Mouse (Mus musculus): ENCODE data around the gene Snx5.

Snx5 gene

DNA sequence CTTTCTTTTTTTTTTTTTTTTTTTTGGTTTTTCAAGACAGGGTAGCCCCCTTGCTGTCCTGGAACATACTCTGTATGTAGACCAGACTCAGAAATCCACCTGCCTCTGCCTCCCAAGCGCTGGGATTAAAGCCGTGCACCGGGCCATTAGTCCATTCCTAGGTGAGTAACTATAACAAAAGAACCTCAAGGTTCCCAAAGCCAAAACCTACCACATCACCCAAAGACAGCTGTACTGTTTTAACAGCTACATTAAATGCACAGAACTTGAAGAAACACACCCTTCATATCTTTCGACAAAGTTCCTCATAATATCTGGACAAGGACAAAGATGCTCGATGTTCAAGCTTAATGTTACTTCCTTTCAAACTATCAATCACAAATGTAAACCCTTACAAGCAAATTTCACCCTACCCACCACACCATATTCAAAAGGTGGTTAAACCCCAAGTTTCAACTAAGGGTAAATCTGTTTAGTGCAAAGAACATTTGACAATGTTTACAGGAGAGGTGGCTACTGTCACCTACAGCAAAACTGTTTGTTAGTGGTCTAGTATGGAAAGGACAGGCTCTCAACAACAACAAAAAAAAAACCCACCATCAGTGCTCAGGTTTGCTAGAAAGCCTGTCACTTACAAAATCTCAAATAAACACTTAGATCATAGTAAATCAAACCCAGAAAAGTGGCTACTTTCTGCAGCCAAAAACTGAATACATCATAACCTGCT, 3.5 kb downstream of the Snx5 start:
- no peak for DNase-seq

DNA sequence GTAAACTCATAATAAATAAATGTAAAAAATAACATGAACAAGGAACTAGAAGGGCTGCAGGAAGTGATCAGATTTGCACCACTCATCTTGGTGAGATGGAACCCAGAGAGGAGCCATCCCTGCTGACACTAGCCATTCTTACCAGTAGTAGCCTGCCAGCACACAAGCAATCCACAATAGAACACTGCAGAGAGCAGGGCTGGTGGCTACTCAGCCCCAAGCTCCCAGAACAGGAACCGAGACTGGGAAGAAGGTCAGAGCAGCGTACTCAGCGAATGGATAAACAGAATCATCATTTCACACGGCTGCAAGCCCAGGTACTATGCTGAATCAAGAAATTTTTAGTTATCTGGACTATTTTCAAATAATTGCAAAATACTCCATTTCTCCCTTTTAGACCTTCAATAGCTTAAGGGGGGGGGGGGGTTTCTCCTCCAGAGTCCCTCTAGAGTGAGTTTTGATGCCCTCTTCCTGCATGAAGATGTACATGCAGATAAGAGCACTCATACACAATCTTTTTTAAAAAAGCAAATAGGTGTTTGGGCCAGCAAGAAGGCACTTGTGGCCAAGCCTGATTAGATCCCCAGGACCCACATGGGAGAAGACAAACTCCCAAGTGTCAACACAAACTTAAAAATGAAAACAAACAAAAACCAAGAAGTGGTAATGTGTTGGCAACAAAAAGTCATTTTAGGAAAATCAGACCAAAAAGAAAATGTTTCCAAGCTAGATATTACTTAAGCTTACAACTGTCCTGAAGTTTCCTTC, 4.6 kb downstream of the Snx5 start:
- no peak for DNase-seq

DNA sequence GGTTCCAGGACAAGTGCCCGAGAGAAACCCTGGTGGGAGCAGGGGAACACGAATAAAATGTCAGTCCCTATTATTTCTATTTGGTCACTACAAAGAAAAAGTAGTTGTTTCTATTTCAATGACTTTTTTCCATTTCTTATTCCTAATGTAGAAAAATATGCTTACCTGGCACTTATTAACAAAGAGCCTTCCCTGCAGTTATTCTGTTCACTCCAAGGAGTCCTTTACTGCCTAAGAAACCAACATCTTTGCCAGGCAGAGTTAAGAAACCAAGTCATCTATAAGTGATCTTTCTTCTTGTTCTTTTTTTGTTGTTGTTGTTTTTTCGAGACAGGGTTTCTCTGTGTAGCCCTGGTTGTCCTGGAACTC, 5.6 kb downstream of the Snx5 start:
- no peak for DNase-seq

DNA sequence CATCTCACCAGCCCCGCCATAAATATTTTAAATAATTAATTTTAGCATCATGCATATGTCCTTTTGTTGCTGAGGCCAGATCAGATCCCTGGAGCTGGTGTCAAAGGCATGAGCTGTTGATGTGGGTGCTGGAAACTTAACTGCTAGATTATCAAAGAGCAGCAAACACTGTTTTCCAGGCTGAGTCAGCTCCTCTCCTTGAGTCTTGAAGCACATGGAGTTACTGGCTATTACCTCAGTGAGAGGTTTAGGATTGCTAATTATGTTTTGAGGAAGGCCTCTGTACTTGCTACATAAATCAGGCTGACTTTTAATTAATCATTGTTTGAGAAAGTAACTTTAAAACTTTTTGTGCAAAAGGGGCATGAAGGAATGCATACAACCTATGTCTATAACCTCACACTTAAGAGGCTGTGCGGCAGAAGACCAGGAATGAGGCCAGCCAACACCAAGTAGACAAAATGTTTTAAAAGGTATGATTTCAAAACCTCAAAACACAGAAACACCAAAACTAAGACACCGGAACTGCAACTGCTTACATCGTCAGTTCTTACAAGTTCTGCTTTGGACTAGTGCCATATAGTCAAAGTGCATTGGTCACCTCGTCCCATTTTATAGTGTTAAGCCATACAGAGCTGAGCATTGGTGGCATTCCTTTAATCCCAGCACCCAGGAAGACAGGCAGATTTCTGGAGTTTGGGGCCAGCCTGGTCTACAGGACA, 6.1 kb downstream of the Snx5 start:
- DNase-seq, result no peak

DNA sequence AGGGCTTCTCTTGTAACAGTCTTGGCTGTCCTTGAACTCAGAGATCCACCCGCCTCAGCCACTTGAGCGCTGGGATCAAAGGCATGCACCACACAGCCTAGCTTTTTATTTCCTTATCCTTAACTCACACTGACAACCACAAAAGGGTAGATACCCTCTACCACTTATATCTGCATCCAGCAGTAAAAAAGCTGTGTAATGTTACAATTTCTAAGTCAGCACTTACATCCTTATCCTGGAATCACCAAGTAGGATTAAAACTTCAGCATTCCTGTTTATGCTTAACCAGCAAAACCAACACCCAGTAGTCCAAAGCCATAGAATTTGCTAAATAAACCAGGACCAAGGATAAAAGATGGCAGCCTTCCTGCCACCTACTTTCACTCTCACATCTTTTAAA, 7.9 kb downstream of the Snx5 start:
- no peak for DNase-seq

DNA sequence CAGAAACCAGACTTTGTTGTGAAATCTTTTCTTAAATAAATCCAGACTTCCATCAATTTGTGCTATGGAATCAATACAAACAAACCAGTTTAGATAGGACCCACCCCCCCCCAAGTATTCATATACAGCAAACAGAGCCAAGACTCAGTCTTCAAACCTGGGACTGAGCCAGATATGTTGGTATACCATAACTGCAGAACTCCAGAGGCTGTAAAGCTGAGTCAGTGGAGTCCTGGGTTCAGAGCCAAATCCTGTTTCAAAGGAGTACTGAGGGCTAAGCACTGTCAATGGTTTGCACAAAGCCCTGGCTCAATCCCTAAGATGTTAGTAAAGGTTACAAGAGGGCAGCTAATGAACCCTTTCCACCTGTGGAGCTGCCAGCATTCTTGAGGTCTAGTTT, 20.6 kb downstream of the Snx5 start:
- no peak for DNase-seq

DNA sequence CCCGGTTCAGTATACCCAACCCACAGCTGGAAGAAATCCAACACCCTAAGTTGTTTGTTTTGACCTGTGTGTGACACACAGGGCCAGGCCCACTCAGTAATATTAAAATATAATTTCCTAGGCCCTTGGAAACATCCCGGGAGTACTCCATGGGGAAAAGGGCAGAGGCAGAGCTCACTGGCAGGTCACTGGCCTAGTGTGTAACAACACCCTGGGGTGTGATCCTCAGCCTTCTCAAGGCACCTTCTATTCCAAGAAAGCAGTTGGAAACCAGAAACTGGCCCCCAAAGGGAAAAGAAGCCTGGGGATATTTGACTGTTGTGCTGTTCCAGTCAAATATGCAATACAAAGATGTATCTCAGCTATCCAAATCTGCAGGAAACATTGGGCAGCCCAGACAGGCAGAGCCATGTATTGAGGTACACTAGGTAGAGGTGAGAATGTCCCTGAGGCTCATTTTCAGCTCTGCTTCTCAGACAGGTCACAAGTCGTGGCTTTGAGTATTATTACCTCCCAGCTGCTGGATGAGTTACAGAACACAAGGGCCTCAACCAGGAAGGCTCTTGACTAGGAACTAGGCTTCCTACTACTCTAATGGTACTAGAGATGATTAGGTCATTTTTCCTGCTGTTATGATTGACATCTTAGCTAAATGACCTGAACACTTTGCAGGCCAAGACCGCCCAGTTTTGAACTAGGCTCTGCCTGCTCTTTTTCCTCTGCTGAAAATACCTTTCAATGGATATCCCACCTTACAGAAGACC, 21.9 kb downstream of the Snx5 start:
- DNase-seq, result no peak

DNA sequence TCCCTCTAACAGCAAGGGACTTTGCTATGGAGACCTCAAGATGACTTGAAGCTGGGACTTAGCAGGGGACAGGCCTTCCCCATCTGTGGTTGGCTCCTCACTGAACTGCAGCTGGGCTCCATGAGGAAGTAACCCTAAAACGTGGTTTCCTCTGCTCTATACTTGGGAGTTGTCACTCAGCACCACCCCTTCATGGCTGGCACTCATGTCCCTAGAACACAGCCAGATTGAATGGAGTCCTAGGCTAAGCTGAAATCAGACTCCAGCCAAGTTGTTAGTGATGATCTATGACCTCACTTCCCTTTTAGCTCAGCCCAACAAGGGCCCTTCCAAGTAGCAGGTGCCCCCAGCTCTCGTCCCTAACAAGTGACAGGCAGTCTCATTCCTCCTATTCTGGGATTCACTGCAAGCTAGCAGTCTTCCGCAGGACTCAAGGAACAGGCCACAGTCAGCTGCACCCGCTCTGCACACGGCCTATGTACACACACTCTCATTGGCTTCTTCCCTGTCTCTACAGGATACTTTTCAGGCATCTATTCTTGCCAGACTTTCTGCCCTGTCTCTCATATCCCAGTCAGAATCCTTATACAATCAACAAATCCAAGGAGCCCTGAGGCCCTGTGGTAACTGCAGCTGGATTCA, 23.2 kb downstream of the Snx5 start:
- DNase-seq, result no peak

DNA sequence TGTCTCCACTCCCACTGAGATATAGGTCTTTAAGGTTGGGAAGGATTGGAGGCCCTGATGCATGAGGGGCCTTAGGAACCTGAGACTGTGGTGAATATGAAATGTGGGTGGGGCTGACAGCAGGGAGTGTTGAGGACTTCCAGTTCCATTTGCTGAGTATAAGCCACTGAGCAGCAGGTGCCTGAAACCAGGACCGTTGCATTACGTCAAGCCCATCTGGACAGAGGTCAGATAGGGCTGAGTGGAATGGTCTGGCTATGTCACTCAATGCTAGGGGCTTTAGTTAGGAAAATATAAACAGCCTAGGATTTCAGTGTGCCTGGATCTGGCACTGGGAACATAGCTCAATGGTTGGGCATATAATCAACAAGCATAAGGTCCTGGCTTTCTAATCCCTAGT, 24.4 kb downstream of the Snx5 start:
- no peak for DNase-seq

DNA sequence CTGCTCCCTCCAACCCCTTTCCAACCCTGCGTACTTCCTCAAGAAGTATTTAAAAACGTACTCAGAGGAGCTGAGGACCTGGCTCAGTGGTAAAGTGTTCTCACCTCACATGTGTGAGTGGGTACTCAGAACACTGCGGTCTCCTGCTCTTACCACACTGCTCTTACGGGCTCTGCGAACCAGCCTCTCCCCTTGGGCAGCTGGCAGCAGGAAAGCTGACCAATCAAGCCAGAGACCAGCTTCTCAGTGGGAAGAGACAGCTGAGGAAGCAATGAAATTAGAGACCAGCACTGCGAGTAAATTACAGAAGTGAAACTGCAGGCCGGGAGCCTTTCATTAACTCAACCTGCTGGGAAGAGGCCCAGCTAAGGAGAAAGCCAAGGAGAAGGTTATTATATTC, 25.2 kb downstream of the Snx5 start:
- no peak for DNase-seq

DNA sequence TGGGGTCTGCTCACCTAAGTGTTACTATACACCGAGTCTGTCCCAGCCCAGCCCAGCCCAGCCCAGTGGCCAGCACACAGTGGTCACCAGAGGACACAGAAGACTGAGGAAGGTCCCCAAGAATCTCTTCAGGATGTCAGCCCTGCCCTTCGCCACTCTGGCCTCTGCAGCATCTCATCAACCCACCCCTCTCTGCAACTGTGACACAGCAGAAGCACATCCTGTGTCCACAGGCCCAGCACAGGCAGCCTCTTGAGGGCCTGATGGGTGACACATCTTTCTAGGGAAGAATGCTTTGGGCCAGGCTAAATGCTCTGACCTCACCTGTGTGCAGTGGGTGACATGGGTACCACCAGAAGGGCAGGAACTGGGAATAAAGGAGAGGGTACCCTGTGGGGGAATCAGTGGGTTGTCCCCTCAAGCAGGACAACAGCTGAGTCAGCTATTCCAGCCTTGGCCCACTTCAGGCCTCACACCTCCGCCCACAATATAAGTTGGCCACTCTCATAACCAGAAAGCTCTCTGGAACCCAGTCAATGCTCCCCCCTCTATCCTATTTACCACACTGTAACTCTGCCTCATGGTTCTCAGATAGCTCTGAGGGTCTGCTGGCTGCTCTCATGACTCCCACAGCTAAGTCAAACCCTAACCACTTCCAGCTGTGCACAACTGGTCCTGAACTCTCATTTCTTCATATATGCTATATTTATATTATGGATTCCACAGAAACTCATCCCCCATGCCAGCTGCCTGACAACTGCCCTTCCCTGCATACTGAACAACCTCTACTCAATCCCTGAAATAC, 30.4 kb downstream of the Snx5 start:
- DNase-seq, result no peak

DNA sequence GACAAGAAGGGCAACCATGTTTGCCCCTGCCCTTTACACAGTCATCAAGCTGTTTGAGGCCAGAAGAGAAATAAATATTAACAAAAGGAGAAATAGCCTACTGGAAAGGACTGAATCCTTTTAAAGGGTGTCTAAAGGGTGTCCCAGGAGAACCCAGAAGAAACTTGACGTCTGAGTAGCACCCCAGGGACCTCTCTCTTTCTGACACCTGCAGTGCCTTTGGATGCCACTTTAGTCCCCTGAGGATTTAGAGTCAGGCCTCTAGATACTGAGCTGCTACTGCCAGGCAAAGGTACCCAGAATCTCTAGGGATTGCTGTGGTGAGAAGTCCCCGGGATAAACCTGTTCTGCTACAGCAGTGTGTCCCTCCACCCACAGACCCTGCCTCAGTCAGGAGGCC, 31.4 kb downstream of the Snx5 start:
- no peak for DNase-seq

DNA sequence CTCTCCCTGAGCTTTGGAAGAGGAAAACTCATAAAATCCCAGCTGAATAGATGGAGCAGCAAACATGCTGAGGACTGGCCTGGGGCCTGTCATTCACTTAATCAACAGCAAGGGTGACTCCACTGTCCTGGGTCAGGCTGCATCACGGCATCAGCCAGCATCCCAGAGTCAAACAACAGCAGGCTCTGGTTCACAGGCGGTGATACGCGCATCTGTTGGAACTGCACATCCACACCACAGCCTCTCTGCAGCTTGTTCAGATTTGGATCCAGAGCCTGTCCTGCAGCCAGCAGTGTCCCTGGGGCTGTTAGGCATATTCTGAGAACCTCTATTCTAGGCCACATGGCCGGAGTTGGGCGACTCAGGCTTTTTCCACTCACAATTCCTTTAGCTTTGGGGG, 32.4 kb downstream of the Snx5 start:
- no peak for DNase-seq

DNA sequence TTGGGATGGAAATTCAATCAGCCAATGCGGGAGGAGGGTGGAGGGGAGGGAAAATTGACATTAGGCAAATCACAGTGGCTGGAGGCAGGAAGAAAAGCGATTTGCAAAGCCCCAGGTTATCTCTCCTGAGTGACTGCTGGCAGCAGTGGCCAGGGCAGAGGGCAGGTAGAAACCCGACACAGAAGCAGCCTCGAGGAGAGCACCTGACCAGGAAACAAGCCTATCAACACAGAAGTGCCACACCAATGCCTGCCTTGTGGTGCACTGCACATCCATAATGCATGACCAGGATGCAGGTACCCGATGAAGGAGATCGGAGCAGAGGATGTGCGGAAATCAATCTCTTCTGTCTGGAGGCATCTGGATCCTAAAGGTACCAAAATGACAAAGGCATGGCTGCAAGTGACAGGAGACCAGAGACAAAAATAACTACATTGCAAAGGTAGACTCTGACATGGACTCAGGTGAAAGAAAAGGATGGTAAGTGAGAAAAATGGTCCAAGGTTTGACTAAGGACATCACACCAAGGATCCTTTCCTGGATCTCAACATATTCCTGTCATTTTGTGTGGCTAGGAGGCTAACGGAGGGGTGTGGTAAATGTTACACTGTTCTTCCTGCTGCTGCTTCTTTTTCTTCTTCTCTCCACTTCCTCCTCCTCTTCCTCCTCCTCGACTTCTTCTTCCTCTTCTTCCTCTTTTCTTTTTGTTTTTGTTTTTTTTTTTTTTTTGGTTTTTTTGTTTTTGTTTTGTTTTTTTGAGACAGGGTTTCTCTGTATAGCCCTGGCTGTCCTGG, 33.7 kb downstream of the Snx5 start:
- no peak for DNase-seq

DNA sequence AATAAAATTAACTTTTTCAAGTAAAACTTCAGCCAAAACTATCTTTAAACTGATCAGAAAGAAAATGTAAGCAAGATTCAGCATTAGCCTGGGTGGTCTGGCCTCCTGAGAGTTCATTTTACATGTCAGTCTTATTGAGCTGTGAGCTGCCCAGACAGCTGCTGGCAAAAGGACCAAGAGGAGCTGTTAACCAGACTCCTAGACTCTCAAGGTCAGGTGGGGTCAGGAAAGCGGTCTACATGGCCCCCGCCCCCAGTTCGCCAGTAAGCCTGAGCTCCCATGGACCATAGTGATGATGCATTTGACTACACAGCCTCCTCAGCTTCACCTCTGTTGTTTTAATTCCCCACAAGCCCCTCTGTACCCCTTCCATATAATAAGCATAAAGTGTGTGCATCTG, 34.9 kb downstream of the Snx5 start:
- no peak for DNase-seq

DNA sequence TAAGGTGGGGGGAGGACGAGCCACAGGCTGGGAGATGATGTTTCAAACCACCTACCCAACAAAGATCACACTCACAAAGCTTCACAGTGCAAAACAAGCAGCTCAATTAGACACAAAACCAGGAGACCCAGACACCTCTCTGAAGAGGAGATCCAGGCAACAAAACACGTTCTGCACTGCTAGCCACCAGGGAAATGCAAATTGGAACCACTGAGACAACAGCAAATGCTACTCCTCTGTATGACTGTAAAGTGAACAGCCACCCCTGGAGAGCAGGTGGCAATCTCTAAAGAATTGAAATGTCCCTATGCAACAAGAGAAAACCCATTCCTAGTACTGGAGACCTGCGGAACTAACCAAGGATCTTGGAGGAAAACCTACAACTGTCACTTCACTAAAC, 37.2 kb downstream of the Snx5 start:
- no peak for DNase-seq

DNA sequence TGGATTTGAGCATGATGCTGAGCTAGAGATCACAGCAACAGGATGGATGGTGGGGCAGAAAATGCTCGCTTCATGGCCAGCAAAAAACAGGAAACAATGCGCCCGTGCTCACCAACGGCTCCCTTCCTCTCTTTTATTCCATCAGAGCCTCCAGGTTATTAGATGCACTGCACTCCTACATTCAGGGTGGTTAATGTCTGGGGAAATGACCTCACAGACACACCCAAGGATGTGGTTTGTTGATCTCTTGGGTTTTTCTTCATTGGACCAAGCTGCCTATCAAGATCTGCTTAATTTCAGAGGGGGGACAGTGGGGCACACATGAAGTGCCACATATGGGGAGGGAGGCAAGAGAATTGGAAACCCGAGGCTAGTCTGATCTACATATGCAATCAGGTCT, 39.6 kb downstream of the Snx5 start:
- no peak for DNase-seq

DNA sequence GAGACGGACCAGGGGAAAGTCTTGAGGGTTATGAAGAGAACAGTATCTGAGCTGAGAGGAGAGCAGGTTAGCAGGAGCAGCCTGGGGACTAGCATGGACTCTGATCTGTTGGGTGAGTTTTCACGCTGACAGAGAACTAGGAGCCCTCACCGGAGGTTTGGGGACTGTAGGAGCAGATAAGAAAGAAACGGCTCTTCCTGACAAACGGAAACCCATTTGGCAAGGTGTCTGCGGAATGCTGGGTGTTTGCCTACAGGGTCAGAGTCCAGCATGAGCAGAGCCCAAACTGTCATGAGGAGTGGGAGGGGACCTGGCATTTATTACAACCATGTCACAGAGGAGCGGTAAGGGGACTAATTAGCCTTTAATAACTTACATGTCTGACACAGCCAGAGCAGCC, 40.2 kb downstream of the Snx5 start:
- DNase-seq, result no peak

DNA sequence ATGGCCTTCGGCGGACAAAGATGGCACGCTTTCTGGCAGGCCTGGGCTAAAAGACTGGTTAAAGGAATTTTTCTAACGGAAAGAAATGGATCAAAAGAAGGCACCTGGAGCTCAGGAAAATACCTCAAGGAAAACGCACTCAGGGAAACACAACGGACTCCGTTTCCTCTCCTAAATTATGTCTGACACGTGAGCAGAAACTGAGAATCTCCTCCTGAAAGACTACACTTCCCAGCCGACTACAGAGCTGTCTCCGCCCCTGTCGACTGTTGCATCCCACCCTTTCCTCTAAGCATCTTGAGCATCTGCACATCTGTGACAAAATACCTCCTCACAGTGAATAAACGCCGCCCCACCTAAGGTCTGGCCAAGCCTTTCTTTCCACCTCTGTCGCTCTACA, 41.1 kb downstream of the Snx5 start:
- DNase-seq, result no peak

DNA sequence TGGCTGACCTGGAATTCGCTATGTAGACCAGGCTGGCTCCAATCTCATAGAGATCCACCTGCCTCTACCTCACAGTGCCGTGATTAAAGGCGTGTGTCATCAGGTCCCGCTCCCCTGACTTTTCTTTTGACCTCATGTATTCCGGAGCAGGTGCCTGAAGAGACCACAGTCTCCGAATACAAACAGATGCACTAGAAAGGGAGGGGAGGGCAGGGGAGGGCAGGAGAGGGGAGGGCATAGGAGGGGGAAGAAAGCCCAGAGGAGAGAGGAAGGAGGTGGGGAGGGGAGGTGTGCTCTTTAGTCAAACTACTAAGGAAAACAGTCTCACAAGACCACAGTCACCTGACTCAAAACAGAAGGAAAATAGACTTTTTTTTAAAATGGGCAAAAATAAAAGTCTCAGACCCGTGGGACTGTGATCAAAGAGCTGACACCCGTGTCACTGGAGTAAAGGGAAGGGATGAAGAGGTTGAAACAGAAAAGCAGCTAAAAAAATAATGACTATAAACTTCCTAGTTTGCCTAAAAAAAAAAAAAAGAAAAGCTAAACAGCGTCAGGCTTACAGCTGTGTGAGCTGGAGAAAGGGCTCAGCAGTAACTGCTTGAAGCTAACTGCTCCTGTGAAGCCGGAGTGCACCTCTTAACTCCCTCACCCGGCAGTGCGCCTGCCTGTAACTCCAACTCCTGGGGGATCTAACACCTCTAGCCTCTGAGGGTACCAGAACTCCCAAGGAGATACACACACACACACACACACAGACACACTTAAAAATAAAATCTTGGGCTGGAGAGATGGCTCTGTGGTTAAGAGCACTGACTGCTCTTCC, 42.0 kb downstream of the Snx5 start:
- peak; percentile 34 to 67 for DNase-seq

Measured in thymus, adult 18-20 months (tissue).